Mouse (Mus musculus) ovary, postnatal 36 days (tissue): ENCODE measurements around the gene D930020B18Rik.

Experiments
- DNase-seq: peaks from one replicate; pipeline ENCODE4 v3.0.0; 2022; ENCODE audit warnings: low spot score, mixed read lengths

D930020B18Rik gene

GRCm38 (mm10) chr10:121704871-121705270 is 63.5 kb downstream of the D930020B18Rik start:
- DNase-seq: no peak

GRCm38 (mm10) chr10:121705399-121706163 is 64.2 kb downstream of the D930020B18Rik start:
- peak; percentile 19 for DNase-seq

- no peak for DNase-seq
These were observed 75.5 kb downstream of the D930020B18Rik start for GRCm38 (mm10) chr10:121716862-121717261.

- no peak for DNase-seq
These were observed 77.7 kb downstream of the D930020B18Rik start for GRCm38 (mm10) chr10:121718896-121719585.

- no peak for DNase-seq
These were observed 79.3 kb downstream of the D930020B18Rik start for GRCm38 (mm10) chr10:121720701-121721100.

- DNase-seq: no peak
These were observed 85.1 kb downstream of the D930020B18Rik start for GRCm38 (mm10) chr10:121726505-121726904.

- DNase-seq: no peak
These were observed 85.8 kb downstream of the D930020B18Rik start for GRCm38 (mm10) chr10:121727151-121727550.

GRCm38 (mm10) chr10:121728226-121728625 is 86.8 kb downstream of the D930020B18Rik start:
- no peak for DNase-seq

GRCm38 (mm10) chr10:121731048-121731725 is 89.8 kb downstream of the D930020B18Rik start:
- no peak for DNase-seq

- DNase-seq: no peak
These were observed 91.2 kb downstream of the D930020B18Rik start for GRCm38 (mm10) chr10:121732542-121732941.

- no peak for DNase-seq
These were observed 95.9 kb downstream of the D930020B18Rik start for GRCm38 (mm10) chr10:121737256-121737655.

GRCm38 (mm10) chr10:121739548-121740505 is 98.4 kb downstream of the D930020B18Rik start, which contains the start of gene BC048403:
Gene BC048403, plus strand, starts transcription at chr10:121739937.
- DNase-seq: peak; percentile 89

- DNase-seq: no peak
These were observed 100.9 kb downstream of the D930020B18Rik start for GRCm38 (mm10) chr10:121742336-121742735.
